ENCODE assay signal across 26 mouse cellular contexts in the genomic region with DNA sequence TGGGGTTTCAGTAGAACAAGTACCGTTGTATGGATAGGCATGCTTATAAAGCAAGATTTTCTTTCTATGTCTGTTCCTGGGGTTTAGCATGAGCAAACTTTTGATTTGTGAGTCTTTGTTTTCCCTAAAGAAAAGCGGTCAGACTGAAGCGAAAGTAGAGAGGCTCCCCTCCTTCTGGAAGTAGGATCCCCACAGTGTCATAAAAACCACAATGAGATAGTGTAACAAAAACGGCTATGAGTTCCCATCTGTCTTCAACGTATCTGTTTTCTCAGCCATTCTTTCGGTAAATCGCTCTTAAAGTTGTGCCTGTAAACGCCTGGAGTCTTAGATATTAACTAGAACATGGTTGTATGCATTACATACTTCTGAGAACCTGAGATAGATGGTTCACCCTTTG.
"Had no signal": no experiment of that assay in that cellular context is flagged by ENCODE, and none has a peak within 500 bp of the region (broad histone marks: within the 10 kb centered on the region; RNA-seq: fewer than 3 reads in every experiment).

No protein-coding gene starts in this region.

- H3K27ac ChIP-seq: heart, embryonic 10.5 days; hindbrain, embryonic 10.5 days; hindbrain, embryonic 12.5 days; hindbrain, embryonic 14.5 days; intestine, embryonic 15.5 days; kidney, embryonic 15.5 days; kidney, postnatal 0 days; limb, embryonic 13.5 days; liver, embryonic 13.5 days; liver, embryonic 15.5 days had no signal

- H3K27me3 ChIP-seq: heart, embryonic 12.5 days; hindbrain, embryonic 12.5 days; intestine, embryonic 15.5 days; kidney, embryonic 15.5 days; limb, embryonic 13.5 days; liver, embryonic 13.5 days; liver, embryonic 15.5 days had no signal

- H3K9ac ChIP-seq: heart, embryonic 12.5 days; hindbrain, embryonic 12.5 days; hindbrain, embryonic 14.5 days; intestine, embryonic 15.5 days; kidney, embryonic 15.5 days; limb, embryonic 13.5 days; liver, embryonic 13.5 days; liver, embryonic 15.5 days had no signal

- ATAC-seq: hindbrain, embryonic 16.5 days; inflammation-experienced regulatory T-cells, adult 6 months; intestine, embryonic 15.5 days; intestine, postnatal 0 days had no signal

- H3K36me3 ChIP-seq: heart, embryonic 10.5 days; heart, embryonic 12.5 days; hindbrain, embryonic 10.5 days; hindbrain, embryonic 12.5 days; intestine, embryonic 15.5 days; kidney, embryonic 15.5 days; limb, embryonic 13.5 days; liver, embryonic 13.5 days; liver, embryonic 15.5 days had no signal

- H3K4me2 ChIP-seq: heart, embryonic 12.5 days; hindbrain, embryonic 12.5 days; hindbrain, embryonic 14.5 days; intestine, embryonic 15.5 days; kidney, embryonic 15.5 days; limb, embryonic 13.5 days; liver, embryonic 11.5 days; liver, embryonic 13.5 days; liver, embryonic 15.5 days had no signal

- H3K4me3 ChIP-seq: heart, embryonic 10.5 days; heart, embryonic 12.5 days; hindbrain, embryonic 10.5 days; hindbrain, embryonic 12.5 days; intestine, embryonic 15.5 days; kidney, embryonic 15.5 days; limb, embryonic 13.5 days; liver, embryonic 13.5 days; liver, embryonic 15.5 days had no signal

- H3K9me3 ChIP-seq: heart, embryonic 10.5 days; heart, embryonic 12.5 days; hindbrain, embryonic 10.5 days; hindbrain, embryonic 12.5 days; intestine, embryonic 15.5 days; kidney, embryonic 15.5 days; limb, embryonic 13.5 days; liver, embryonic 13.5 days; liver, embryonic 15.5 days had no signal

- DNase-seq: gastrocnemius, postnatal 25 days; heart, adult 18-20 months; heart, postnatal 10 days; heart, postnatal 4 days; kidney, adult 18-20 months; kidney, adult 9 months; kidney, postnatal 14 days; kidney, postnatal 36 days; layer of hippocampus, adult 9-11 months; layer of hippocampus, postnatal 36 days; liver; liver, embryonic 13.5 days had no signal

- H3K4me1 ChIP-seq: heart, embryonic 10.5 days; heart, embryonic 12.5 days; hindbrain, embryonic 10.5 days; hindbrain, embryonic 12.5 days; intestine, embryonic 15.5 days; kidney, embryonic 15.5 days; limb, embryonic 13.5 days; liver, embryonic 13.5 days; liver, embryonic 15.5 days had no signal
